Mouse (Mus musculus) monocyte, adult 5-6 weeks (primary cell): ENCODE measurements at regions not wholly inside any gene's neighbourhood (a gene's known extent, or its start where the extent isn't known, plus 50 kb on each side); places are given as distances from the start of the nearest gene placed in this dataset.

Experiments
- ATAC-seq: fragments of 153-309, 156-312 bp; replicated peaks from 2 replicates; pipeline ENCODE4 v1.8.0; 2017; ENCODE audit warnings: mild to moderate bottlenecking; ENCODE audit not compliant: low TSS enrichment, insufficient number of reproducible peaks, severe bottlenecking, poor library complexity, low FRiP score

- no peak for ATAC-seq
Observed at GRCm38 (mm10) chr5:148714807-148715206, 162.2 kb upstream of the Ubl3 start.

- ATAC-seq: no peak
Observed at GRCm38 (mm10) chr5:148713796-148714195, 161.2 kb upstream of the Ubl3 start.

DNA sequence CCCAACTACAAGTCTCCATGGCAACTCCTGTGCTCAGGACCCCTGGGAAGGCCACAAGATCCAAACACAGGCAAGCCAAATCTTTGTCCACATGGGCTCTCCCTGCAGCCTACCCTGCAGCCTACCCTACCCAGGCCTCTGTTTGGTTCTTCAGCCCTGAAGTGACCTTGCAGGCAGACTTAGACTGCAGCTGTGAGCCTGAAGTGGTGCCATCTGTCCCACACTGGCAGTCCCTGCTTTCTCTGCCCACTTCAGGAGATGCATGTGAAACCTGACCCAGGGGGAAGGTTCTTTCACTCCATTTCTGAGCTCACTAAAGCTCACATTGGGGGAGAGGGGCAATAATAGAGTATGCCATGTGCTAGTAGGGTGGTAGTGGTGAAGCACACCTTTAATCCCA lies 160.4 kb upstream of the Ubl3 start:
- ATAC-seq: no peak

GRCm38 (mm10) chr5:148711570-148711969 lies 159.0 kb upstream of the Ubl3 start:
- ATAC-seq: no peak

DNA sequence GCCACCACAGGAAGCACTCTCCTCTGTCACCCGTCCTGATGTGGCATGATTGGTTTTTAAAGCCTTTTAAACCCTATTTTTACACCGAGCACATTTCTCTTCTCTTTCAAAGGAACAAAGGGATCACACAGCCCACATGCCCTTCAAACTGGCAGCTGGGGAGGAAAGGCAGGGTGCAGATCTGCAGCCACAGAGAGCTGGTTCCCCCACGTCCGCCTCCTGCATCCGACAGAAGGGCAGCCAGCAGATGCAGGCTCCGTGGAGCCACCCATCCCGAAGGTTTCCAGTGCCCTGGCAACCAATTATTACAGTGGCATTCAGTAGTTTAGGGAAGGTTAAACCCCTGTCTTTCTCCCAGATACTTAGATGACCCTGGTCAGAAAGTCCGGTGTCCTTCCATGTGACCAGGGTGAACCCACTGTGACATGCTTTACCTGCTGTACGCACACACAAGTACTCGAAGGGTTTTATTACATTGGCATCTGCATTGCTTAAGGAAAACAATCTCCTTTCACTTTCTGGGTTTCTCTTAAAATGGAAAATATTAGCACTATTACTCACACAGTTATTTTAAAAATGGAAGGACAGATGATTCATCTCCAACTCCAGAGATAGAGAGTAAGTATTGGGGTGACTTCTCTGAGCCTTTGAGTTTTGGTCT lies 156.7 kb upstream of the Ubl3 start:
- ATAC-seq: no peak

DNA sequence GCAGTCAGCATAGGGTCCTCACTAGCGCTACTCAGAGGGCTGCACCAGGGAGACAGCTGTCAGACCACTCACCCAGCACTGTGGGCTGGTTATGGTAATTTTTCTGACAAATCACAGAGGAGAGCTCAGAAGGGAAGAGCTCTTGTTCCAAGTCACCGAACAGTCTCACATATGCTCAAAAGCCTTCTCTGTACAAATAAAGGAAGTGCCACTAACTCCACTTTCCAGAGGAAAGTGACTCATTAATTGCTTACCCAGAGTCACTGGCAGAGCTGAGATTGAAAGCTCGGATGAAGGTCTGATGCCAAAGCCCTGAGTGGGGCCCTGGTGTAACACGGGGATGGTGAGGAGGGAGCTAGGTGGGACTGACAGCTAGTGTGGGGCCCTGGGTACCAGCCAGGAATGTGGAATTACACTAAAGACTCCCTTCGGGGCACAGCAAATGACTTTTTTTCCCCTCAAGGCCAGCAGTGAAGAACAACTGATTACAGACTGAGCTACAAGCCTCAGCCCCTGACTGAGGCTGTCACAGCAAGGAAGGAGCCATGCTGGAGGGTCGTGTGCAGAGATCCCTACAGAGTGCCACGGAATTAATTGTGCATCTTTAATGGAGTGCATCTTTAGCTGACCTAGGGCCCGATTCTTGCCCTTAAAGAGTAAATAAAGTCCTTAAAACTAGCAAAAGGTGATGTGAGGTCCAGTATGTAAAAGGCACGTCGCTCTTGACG lies 155.6 kb upstream of the Ubl3 start:
- peak; percentile 71 for ATAC-seq

GRCm38 (mm10) chr5:148707335-148707734 lies 154.7 kb upstream of the Ubl3 start:
- no peak for ATAC-seq

- ATAC-seq: no peak
Observed at GRCm38 (mm10) chr5:148706323-148707120, 153.9 kb upstream of the Ubl3 start.

GRCm38 (mm10) chr5:148704769-148705168 lies 152.2 kb upstream of the Ubl3 start:
- ATAC-seq: no peak

DNA sequence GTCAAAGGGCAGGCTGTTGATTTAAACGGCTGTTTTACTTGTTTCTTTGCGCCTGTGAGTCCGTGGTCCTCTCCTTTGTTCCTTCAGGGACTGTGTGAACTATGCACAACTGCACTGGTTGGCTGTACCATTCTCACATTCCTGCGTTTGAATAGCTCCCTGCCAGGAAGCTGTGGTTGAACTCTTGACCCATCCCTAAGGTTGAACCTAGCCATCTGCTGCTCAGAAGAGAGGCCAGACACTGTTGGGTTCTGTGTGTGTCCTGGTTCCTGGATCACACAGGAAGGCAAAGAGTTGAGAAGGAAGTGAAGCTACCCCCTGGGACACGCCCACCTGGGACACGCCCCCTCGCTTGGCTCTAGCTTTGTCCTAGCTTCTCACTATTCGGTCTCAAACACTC lies 149.3 kb upstream of the Ubl3 start:
- ATAC-seq: no peak

DNA sequence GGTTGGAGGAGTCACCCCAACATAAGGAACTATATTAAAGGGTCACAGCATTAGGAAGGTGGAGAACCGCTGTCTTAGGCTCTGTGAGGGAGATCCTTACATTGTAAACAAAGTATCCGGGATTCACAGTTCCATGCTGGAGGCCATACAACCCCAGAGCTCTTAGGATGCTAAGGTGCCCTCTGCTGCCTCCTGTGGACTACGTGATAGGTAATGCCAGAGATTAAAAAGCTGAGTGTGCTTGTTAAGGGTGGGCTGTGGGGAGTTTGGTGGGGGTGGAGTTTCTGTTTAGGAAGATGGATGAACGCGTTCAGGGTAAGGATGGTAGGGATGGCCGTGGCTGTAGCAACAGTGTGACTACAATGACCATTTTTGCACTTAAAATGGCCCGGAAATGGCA lies 148.4 kb upstream of the Ubl3 start:
- ATAC-seq: no peak

DNA sequence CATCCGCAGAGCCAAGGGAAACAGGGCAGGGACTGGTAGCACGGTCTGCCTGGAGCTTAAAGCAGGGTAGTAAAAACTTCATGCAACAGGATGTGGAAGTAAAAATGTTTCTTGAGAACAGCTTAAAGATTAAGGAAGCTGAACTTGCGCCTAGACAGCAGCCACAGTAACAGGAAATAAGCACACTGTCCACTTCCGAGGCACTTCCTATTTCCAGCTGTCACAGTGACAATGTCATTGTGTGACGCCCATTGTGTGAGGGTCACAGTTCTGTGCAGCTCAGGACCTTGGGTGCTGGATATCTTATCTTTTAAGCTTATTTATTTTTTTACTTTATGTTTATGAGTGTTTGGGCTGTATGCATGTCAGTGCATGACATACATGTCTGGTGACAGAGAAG lies 147.7 kb upstream of the Ubl3 start:
- ATAC-seq: peak; percentile 81

GRCm38 (mm10) chr5:148697631-148698368 lies 145.2 kb upstream of the Ubl3 start:
- no peak for ATAC-seq

DNA sequence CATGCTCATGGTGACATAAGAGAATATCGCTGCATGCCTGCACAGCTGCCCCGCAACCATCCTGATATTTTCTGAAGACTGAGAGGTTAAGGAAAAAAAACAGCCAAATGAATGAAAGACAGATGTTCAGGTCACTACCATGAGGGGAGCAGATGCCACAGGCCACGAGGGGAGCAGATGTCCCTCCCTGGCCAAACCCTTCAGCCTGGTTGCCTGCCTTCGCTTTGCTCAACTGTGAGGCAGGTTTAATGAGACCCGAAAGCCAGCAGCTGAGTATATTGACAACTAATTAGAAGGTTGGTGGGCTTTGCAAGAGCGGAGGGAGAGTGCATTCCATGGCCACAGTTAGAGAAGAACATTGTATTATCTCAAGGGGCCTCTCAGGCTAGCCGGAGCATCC lies 141.8 kb upstream of the Ubl3 start:
- no peak for ATAC-seq

GRCm38 (mm10) chr5:148691486-148691885 lies 138.9 kb upstream of the Ubl3 start:
- ATAC-seq: no peak

GRCm38 (mm10) chr5:148690823-148691197 lies 138.2 kb upstream of the Ubl3 start:
- no peak for ATAC-seq

DNA sequence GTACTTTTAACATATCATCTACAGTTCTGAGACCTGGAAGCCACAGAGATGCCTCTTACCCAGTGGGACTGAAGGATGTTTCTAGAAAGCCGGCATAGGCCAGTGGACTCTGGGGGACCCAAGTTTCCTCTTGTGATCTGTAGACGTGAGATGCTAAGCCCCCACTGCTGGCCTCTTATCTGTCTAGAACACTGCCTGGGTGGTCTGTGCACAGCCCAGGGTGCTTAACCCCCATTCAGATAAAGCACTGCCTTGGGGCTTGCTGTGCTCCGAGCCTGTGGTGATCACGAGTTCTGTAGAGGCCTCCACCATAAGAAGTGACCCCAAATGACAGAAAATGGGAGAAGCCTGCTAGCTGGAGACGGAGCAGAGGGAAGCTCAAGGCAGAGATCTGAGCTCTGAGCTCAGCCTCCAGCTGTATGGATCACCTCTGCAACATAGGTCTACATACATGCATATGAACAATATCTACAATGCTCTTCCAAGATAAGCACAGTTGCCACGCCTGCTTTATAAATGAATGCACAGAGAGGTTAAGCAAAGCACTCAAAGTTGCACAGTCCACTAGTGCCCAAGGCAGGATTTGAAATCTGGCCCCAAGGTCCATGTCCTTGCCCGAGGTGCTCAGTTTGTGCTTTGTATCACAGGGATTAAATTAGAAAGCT lies 137.7 kb upstream of the Ubl3 start:
- ATAC-seq: no peak

DNA sequence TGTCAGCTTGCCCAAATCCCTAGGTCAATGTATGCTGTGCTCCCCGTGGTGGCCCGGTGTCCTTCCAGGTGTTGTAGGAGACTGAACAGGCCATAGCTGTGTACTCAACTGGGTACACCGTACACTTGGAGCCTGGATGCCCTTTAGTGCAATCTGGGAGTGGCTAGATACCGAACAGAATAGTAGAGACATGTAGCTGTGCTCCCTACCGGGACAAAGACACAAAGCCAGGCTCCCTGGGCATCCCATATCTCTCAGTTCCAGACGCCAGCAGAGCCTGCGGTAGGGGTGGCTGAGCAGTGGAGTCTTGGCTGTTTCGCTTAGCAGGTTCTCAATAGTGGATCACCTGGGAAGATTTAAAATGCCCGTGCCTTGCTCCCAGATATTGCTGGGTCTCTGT lies 136.7 kb upstream of the Ubl3 start:
- no peak for ATAC-seq

GRCm38 (mm10) chr5:148688501-148688900 lies 135.9 kb upstream of the Ubl3 start:
- no peak for ATAC-seq
